Mouse (Mus musculus): ENCODE measurements around the gene Gja5. TPM values are rescaled to one million over a fixed set of nuclear protein-coding genes. Genes with fewer than 3 reads are reported as not detected.

Gene Gja5
- polyA plus RNA-seq, 1 experiment, result 14.7 TPM

- no peak overlapping the region for H3K4me2 ChIP-seq (ENCODE audit: low read depth)
- H3K79me2 ChIP-seq (ENCODE audit: control insufficient read depth, insufficient read depth), result no peaks in the 10 kb centered on the region
- H3K36me3 ChIP-seq (ENCODE audit: control insufficient read depth, insufficient read depth), result peaks cover 8% of the 10 kb centered on the region
- H3K4me3 ChIP-seq, result no peak overlapping the region
- H3ac ChIP-seq (ENCODE audit: control insufficient read depth, insufficient read length), result no peak overlapping the region
- no peaks in the 10 kb centered on the region for H3K27me3 ChIP-seq (ENCODE audit: control insufficient read depth, insufficient read depth, insufficient read length)
- TF ChIP-seq E2F4 (IDR thresholded peaks at IDR 0.05; ENCODE audit: insufficient read depth), result no peak
- TF ChIP-seq POLR2AphosphoS2 (IDR thresholded peaks at IDR 0.05; ENCODE audit: insufficient read length, low read depth), result no peak
- TF ChIP-seq USF1 (IDR thresholded peaks at IDR 0.05; ENCODE audit: low read depth), result no peak
- no peak for TF ChIP-seq CEBPB (IDR thresholded peaks at IDR 0.05; ENCODE audit: insufficient read depth, poor library complexity, severe bottlenecking)
- TF ChIP-seq MYOD1 (IDR thresholded peaks at IDR 0.05; ENCODE audit: control insufficient read depth in 1 of 3, insufficient read length in 2 of 3, low read depth in 2 of 3), result no peak
- no peak for TF ChIP-seq SRF (IDR thresholded peaks at IDR 0.05; ENCODE audit: control insufficient read depth, insufficient read length, low read depth)
- TF ChIP-seq POLR2A (IDR thresholded peaks at IDR 0.05; ENCODE audit: insufficient read length, low read depth), result no peak
- no peak for TF ChIP-seq MYOG (IDR thresholded peaks at IDR 0.05; ENCODE audit: control insufficient read depth in 1 of 3, insufficient read depth in 1 of 3, insufficient read length in 2 of 3, low read depth in 2 of 3)
- TF ChIP-seq REST (IDR thresholded peaks at IDR 0.05; ENCODE audit: insufficient read depth, insufficient read length), result no peak
- no peak for TF ChIP-seq TCF12 (IDR thresholded peaks at IDR 0.05; ENCODE audit: insufficient read depth, poor library complexity, severe bottlenecking)
- no peak for TF ChIP-seq TCF3 (IDR thresholded peaks at IDR 0.05; ENCODE audit: insufficient read length, low read depth)
- no peak for TF ChIP-seq MAX (IDR thresholded peaks at IDR 0.05; ENCODE audit: low read depth)
Observed at GRCm38 (mm10) chr3:96882061-96882849, 22.2 kb upstream of the Gja5 start.

- no peak overlapping the region for H3K4me2 ChIP-seq (ENCODE audit: low read depth)
- no peaks in the 10 kb centered on the region for H3K79me2 ChIP-seq (ENCODE audit: control insufficient read depth, insufficient read depth)
- peaks cover 11% of the 10 kb centered on the region for H3K36me3 ChIP-seq (ENCODE audit: control insufficient read depth, insufficient read depth)
Observed at GRCm38 (mm10) chr3:96883690-96884089, 20.8 kb upstream of the Gja5 start.

GRCm38 (mm10) chr3:96902336-96902999 is 2.0 kb upstream of the Gja5 start:
- Histone ChIP-seq H3K36me3 (ENCODE audit: control insufficient read depth, insufficient read depth) (no peaks in the 10 kb centered on the region), H3K4me3 (no peak overlapping the region), H3ac (ENCODE audit: control insufficient read depth, insufficient read length) (no peak overlapping the region), H3K27me3 (ENCODE audit: control insufficient read depth, insufficient read depth, insufficient read length) (peaks cover 5% of the 10 kb centered on the region), H3K79me2 (ENCODE audit: control insufficient read depth, insufficient read depth) (peaks cover 2% of the 10 kb centered on the region), H3K4me2 (ENCODE audit: low read depth) (no peak overlapping the region)
- TF ChIP-seq TCF12 (IDR thresholded peaks at IDR 0.05; ENCODE audit: insufficient read depth, poor library complexity, severe bottlenecking), result no peak
- no peak for TF ChIP-seq CEBPB (IDR thresholded peaks at IDR 0.05; ENCODE audit: insufficient read depth, poor library complexity, severe bottlenecking)
- no peak for TF ChIP-seq REST (IDR thresholded peaks at IDR 0.05; ENCODE audit: insufficient read depth, insufficient read length)
- TF ChIP-seq MYOD1 (IDR thresholded peaks at IDR 0.05; ENCODE audit: control insufficient read depth in 1 of 3, insufficient read length in 2 of 3, low read depth in 2 of 3), result no peak
- TF ChIP-seq USF1 (IDR thresholded peaks at IDR 0.05; ENCODE audit: low read depth), result no peak
- no peak for TF ChIP-seq MAX (IDR thresholded peaks at IDR 0.05; ENCODE audit: low read depth)

More at GRCm38 (mm10) chr3:96883690-96884089, 20.8 kb upstream of the Gja5 start:
- H3K4me3 ChIP-seq, result no peak overlapping the region
- no peak for TF ChIP-seq SRF (IDR thresholded peaks at IDR 0.05; ENCODE audit: control insufficient read depth, insufficient read length, low read depth)
- H3ac ChIP-seq (ENCODE audit: control insufficient read depth, insufficient read length), result no peak overlapping the region
- H3K27me3 ChIP-seq (ENCODE audit: control insufficient read depth, insufficient read depth, insufficient read length), result no peaks in the 10 kb centered on the region

GRCm38 (mm10) chr3:96904851-96905541 is 503 bp downstream of the Gja5 start, which contains the start of gene Gpr89:
TSS of gene Gpr89 (minus strand) at chr3:96905346.
- Histone ChIP-seq H3K36me3 (ENCODE audit: control insufficient read depth, insufficient read depth) (no peaks in the 10 kb centered on the region), H3K27me3 (ENCODE audit: control insufficient read depth, insufficient read depth, insufficient read length) (peaks cover 7% of the 10 kb centered on the region), H3K4me2 (ENCODE audit: low read depth) (peak within 1 kb of the TSS; percentile 98), H3ac (ENCODE audit: control insufficient read depth, insufficient read length) (peak within 1 kb of the TSS; percentile 3), H3K4me3 (peak within 1 kb of the TSS; percentile 87), H3K79me2 (ENCODE audit: control insufficient read depth, insufficient read depth) (peaks cover 2% of the 10 kb centered on the region)
- TF ChIP-seq POLR2A (IDR thresholded peaks at IDR 0.05; ENCODE audit: insufficient read length, low read depth) (peak; percentile 65), MYOG (IDR thresholded peaks at IDR 0.05; ENCODE audit: control insufficient read depth in 1 of 3, insufficient read depth in 1 of 3, insufficient read length in 2 of 3, low read depth in 2 of 3) (peak in 2 of 3 experiments; percentile 31 to 71), POLR2AphosphoS2 (IDR thresholded peaks at IDR 0.05; ENCODE audit: insufficient read length, low read depth) (peak; percentile 68), REST (IDR thresholded peaks at IDR 0.05; ENCODE audit: insufficient read depth, insufficient read length) (no peak), SRF (IDR thresholded peaks at IDR 0.05; ENCODE audit: control insufficient read depth, insufficient read length, low read depth) (no peak), E2F4 (IDR thresholded peaks at IDR 0.05; ENCODE audit: insufficient read depth) (no peak), TCF3 (IDR thresholded peaks at IDR 0.05; ENCODE audit: insufficient read length, low read depth) (no peak), MAX (IDR thresholded peaks at IDR 0.05; ENCODE audit: low read depth) (no peak), MYOD1 (IDR thresholded peaks at IDR 0.05; ENCODE audit: control insufficient read depth in 1 of 3, insufficient read length in 2 of 3, low read depth in 2 of 3) (peak in 2 of 3 experiments; percentile 51 to 76), CEBPB (IDR thresholded peaks at IDR 0.05; ENCODE audit: insufficient read depth, poor library complexity, severe bottlenecking) (no peak), USF1 (IDR thresholded peaks at IDR 0.05; ENCODE audit: low read depth) (no peak)

Data from myocyte (in vitro differentiated cells).